Mouse (Mus musculus) neural tube, embryonic 10.5 days (tissue): ENCODE results near the gene Sapcd2.
"Not testable (repeated sequence)": the region's sequence is repeated elsewhere in the genome, so short reads cannot be mapped to it uniquely, and the experiment has no call there.

Source experiments
- DNase-seq: peaks from one replicate; pipeline ENCODE4 v3.0.0-alpha.2; 2017; ENCODE audit warnings: low spot score; ENCODE audit errors: extremely low spot score

Gene Sapcd2

DNA sequence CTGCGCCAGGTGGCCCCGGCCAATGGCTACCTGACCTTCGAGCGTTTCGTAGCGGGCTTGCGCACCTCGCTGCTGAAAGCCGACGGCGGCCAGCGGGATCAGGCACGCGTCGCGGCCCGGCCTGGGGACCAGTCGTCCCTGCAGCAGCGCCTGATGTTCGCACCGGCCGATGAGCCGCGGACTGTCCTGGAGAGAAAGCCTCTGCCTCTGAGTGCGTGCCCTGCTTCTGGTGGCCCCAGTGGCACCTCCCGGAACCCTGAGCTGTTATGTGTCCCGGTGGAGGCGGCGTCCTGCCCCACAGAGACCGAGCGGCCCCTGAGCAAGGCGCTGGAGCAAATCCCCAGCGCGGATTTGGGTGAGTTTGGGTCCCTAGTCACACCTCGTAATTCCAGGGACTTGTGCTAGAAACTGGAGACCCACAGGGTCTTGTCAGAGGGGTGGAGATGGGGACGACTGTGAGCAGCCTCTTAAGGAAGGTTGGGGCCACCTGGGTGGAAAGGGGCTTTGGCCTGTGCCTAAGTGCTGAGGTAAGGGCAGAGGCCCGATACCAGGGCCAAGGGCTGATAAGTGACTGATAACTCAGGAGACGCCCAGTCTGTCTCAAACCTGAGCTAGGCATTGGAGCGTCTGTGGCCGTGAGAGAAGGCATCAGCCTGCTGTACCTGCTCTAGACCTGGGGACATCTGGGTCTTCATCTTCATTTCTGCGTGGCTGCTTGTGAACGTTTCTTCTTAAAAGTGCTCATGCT is 697 bp downstream of the Sapcd2 start:
- peak; percentile 40 for DNase-seq

DNA sequence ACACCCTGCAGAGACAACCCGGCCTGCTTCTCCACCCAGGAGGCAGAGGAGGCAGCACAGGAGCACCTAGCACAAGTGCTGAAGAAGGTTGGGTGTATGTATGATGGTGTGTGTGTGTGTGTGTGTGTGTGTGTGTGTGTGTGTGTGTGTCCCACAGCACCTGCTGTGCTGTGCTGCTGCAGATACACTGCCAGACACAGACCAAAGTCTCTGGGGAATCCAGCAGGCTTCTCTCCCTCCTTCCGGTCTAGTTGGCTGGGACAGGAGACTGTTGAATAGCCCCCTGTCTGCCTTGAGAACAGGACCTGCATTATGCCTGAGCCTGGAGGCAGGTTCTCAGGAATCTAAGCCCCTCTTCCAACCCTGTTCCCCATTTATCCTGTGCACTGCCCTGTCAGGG is 1.3 kb downstream of the Sapcd2 start:
- DNase-seq, result no peak

DNA sequence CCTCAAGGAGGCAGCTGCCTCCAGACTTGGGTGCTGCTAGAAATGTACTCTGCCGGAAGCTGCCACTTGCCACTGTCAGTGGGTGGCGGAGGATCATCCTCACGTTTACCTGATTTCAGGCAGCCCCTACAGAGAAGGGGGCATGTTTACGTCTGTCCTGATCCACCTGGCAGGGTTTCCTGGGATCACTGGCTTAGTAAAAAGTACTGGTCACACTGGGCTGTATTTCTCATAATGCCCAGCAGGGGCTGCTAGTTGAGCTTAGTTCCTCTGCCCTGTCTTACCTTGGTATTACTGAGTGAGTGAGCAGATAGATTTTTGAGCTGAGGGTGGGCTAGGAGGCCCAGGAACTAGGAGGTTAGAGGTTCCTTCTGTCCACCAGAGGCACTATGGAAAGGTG is 4.5 kb downstream of the Sapcd2 start:
- DNase-seq, result no peak

- no peak for DNase-seq
Observed at GRCm38 (mm10) chr2:25384492-25384891, 12.4 kb downstream of the Sapcd2 start.

DNA sequence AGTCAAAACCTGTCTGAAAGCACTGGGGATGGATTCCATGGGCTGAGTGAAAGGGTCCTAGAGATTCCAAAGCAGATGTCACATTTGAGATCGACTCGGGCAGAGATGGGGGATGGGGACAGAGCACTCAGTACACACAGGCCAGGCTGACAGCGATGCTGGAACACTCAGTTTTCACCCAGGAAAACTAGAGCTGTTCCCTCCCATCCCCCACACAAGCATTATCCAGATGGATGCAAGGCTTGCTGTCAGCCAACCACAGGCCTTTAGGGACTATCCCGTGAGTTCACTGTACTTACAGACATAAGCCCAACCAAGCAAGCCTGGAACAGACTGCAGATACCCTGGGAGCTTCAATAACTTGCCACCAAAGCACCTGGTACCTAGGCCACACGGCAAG is 19.1 kb downstream of the Sapcd2 start:
- no peak for DNase-seq

GRCm38 (mm10) chr2:25394281-25395221 is 22.4 kb downstream of the Sapcd2 start:
- no peak for DNase-seq

GRCm38 (mm10) chr2:25395721-25396596 is 23.8 kb downstream of the Sapcd2 start, which contains the start of gene Entpd2:
Gene Entpd2, plus strand, starts transcription at chr2:25395874.
- DNase-seq, result peak; percentile 39

- DNase-seq, result no peak
Observed at GRCm38 (mm10) chr2:25396597-25396983, 24.5 kb downstream of the Sapcd2 start.

DNA sequence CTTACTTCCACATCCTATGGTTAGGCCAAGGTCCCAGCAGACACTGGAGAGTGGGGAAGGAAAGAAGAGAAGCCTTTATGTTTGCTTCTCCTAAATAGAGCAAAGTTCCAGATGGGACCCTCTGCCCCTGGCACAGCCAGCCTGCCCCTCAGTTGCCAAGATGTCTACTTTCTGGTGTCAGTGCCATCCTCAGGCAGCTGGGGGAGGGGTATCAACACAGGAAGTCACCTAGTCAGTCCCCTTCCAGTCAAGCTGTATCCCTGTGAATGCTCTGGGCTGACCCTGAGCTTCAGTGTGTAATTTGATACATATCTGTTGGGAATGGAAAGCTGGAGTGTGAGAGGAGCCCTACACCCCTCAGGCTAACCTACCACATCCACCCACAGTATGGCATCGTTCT is 24.9 kb downstream of the Sapcd2 start:
- no peak for DNase-seq

- no peak for DNase-seq
Observed at GRCm38 (mm10) chr2:25398065-25398464, 25.9 kb downstream of the Sapcd2 start.

DNA sequence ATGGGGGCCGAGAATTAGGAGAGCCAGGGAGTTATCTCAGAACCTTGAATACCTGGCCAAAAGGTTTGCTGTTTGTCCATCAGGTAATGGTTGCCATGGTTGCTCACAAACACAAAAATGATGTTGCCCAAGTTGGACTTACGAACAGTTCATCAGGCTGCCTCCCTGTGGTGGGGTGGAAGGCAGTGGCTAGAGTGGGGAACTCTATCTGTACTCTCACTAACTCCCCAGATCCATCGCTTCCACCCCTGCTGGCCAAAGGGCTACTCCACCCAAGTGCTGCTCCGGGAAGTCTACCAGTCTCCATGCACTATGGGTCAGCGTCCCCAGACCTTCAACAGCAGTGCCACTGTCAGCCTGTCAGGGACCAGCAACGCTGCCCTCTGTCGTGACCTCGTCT is 26.9 kb downstream of the Sapcd2 start, which contains the start of gene Npdc1:
Gene Npdc1 (plus strand): TSS at position 301 of the 400 bp plus-strand sequence.
- no peak for DNase-seq

DNA sequence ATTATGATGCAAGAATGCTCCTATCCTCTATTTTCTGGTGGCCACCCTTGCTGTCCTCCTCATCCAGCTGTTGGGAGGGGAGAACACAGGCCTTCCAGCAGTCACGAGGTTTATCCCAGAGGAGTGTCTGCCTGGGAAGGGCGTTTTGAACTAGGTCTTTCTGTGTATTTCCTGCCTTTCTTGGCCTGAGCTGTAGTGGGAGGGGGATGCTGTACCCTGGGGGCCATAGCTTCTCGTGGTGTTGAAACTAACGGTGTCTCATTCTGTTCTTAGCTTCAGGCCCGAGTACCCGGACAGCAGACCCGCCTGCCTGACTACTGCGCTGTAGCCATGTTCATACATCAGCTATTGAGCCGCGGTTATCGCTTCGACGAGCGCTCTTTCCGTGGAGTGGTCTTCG is 28.2 kb downstream of the Sapcd2 start:
- no peak for DNase-seq

DNA sequence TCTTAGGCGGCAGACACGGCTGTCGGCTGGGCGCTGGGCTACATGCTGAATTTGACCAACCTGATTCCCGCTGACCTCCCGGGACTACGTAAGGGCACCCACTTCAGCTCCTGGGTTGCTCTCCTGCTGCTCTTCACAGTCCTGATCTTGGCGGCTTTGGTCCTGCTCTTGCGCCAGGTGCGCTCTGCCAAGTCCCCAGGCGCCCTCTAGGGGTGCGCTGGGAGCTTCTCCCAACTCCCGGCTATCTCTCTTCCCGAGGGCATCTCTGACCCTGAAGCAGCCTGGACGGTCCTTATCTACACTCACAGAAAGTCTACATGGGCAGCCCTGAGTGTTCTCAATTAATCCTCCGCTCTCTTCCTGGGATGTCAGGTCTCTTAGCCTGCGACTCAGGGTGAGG is 28.6 kb downstream of the Sapcd2 start:
- no peak for DNase-seq

- peak; percentile 85 for DNase-seq
Observed at GRCm38 (mm10) chr2:25402377-25402971, 30.4 kb downstream of the Sapcd2 start.

GRCm38 (mm10) chr2:25402972-25403601 is 31.0 kb downstream of the Sapcd2 start:
- peak; percentile 67 for DNase-seq

- DNase-seq, result no peak
Observed at GRCm38 (mm10) chr2:25403994-25404393, 31.9 kb downstream of the Sapcd2 start.

- no peak for DNase-seq
Observed at GRCm38 (mm10) chr2:25408908-25409307, 36.8 kb downstream of the Sapcd2 start.

DNA sequence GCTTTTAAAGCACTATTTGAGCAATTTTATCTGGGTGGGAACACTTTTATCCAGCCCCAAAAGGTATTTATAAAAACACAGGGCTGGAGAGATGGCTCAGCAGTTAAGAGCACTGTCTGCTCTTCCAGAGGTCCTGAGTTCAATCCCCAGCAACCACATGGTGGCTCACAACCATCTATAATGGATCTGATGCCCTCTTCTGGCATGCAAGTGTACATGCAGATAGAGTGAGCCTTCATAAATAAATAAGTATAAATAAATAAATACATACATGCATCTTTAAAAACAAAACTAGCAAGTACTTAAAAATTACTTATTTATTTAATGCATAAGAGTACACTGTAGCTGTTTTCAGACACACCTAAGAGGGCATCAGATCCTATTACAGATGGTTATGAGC is 41.3 kb downstream of the Sapcd2 start:
- DNase-seq, result not testable (repeated sequence)

GRCm38 (mm10) chr2:25417426-25417825 is 45.3 kb downstream of the Sapcd2 start:
- DNase-seq, result no peak

DNA sequence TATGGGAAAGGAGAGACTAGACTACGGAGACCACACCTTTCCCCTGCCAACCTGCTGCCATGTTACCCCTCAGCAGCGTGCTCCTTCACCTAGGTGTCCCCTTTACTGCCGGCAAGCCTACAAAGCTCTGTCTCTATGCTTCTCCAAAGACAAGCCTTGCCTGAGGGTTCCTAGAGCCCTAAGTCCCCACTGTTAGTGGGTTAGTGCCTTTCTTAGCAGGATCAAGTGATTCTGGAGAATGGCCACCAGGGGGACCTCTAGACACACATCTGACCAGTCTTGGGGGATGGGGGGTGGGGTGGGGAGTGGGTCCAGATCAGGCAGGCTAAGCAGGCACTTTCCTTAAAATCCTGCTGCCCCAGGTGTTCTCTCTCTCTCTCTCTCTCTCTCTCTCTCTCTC is 49.8 kb downstream of the Sapcd2 start:
- peak; percentile 46 for DNase-seq
